8 mouse cellular contexts compared by ENCODE assay signal in genomic region chr5:142879318-142880175, GRCm38 (mm10). TPM values are rescaled to one million over a fixed set of nuclear protein-coding genes. Genes with fewer than 3 reads are reported as not detected.
A peak's percentile ranks its signal among the peaks of the same experiment; 100 is the strongest.
DNase-seq lines count a peak whose midpoint lies in the region; ATAC-seq lines count a peak whose summit lies in the region.

No protein-coding gene starts in this region.

- no peak overlapping the region for H3K27ac ChIP-seq in limb, embryonic 11.5 days (replicated peaks; ENCODE audit: low read depth, low read length)
- H3K27ac ChIP-seq in midbrain, embryonic 14.5 days (replicated peaks; ENCODE audit: low read depth, low read length), result no peak overlapping the region

- H3K4me2 ChIP-seq in limb, embryonic 11.5 days (ENCODE audit: low read depth, severe bottlenecking), result no peak overlapping the region
- H3K4me2 ChIP-seq in midbrain, embryonic 14.5 days (ENCODE audit: low read length), result no peak overlapping the region

- WGBS in limb, embryonic 11.5 days, result 70% methylated on average over 8 of the region's 8 CpGs
- 71% methylated on average over 8 of the region's 8 CpGs for WGBS in midbrain, embryonic 14.5 days

- H3K36me3 ChIP-seq in limb, embryonic 11.5 days (ENCODE audit: control insufficient read depth, insufficient read depth, low read length), result peaks cover 9% of the 10 kb centered on the region; the same call in 1 of the 2 replicates
- peaks cover 49% of the 10 kb centered on the region for H3K36me3 ChIP-seq in midbrain, embryonic 14.5 days (ENCODE audit: control insufficient read depth, insufficient read depth, low read length)

- 0 out of 2 replicates have a peak, but pooled peaks cover 7% of the 10 kb centered on the region for H3K4me1 ChIP-seq in limb, embryonic 11.5 days (ENCODE audit: control insufficient read depth, insufficient read depth, low read length)
- H3K4me1 ChIP-seq in midbrain, embryonic 14.5 days (ENCODE audit: control insufficient read depth, insufficient read depth, low read length), result peaks cover 6% of the 10 kb centered on the region

- DNase-seq in urinary bladder, postnatal 14 days (ENCODE audit: low spot score), result peak; percentile 86
- no peak for DNase-seq in urinary bladder, postnatal 10 days (ENCODE audit: low spot score)
- DNase-seq in embryo, embryonic 10 days (ENCODE audit: low spot score), result peak; percentile 94
- DNase-seq in gastrocnemius, postnatal 36 days, result peak; percentile 59 to 78
- DNase-seq in kidney, adult 11 months, result peak; percentile 68
- DNase-seq in limb, embryonic 11.5 days (ENCODE audit: low spot score), result peak; percentile 87
- DNase-seq in midbrain, embryonic 14.5 days, result peak; percentile 96
- peak; percentile 71 to 89 for DNase-seq in spleen, postnatal 10 days (ENCODE audit: low spot score in 2 of 2)

- H3K9ac ChIP-seq in limb, embryonic 11.5 days (ENCODE audit: low read length), result no peak overlapping the region
- 0 out of 2 replicates have a peak overlapping the region, but pooled peaks have one; percentile 9 for H3K9ac ChIP-seq in midbrain, embryonic 14.5 days (replicated peaks; ENCODE audit: low read length)

- intact Hi-C loops in gastrocnemius, postnatal 36 days (cut with DNase I), result loop anchor here (1.0 to 5.0 kb wide), 5 partner anchors 53 to 187 kb away; no protein-coding TSS in a partner anchor

- no peaks in the 10 kb centered on the region for H3K27me3 ChIP-seq in limb, embryonic 11.5 days (ENCODE audit: control insufficient read depth, insufficient read depth, low read length)
- no peaks in the 10 kb centered on the region for H3K27me3 ChIP-seq in midbrain, embryonic 14.5 days (ENCODE audit: control insufficient read depth, insufficient read depth, low read length)

- H3K4me3 ChIP-seq in limb, embryonic 11.5 days (ENCODE audit: low read depth, low read length), result no peak overlapping the region
- no peak overlapping the region for H3K4me3 ChIP-seq in midbrain, embryonic 14.5 days (replicated peaks; ENCODE audit: low read depth, low read length)

- H3K9me3 ChIP-seq in limb, embryonic 11.5 days (ENCODE audit: control insufficient read depth, low read length), result no peaks in the 10 kb centered on the region
- H3K9me3 ChIP-seq in midbrain, embryonic 14.5 days (ENCODE audit: control insufficient read depth, low read length), result no peaks in the 10 kb centered on the region

- peak; percentile 53; the same call in 1 of the 2 replicates for ATAC-seq in limb, embryonic 11.5 days (ENCODE audit: insufficient number of reproducible peaks, low FRiP score, low TSS enrichment, low read depth)
- peak; percentile 49; the same call in 1 of the 2 replicates for ATAC-seq in midbrain, embryonic 14.5 days (ENCODE audit: low FRiP score, low TSS enrichment)

RNA-seq across cellular contexts. Expression of gene Fbxl18, which starts 15.7 kb away (rescaled TPM):
- 1 to 10 TPM; 5.7 to 6.0 TPM for total RNA-seq in gastrocnemius, postnatal 36 days (2021)
- 10.2 and 11.1 TPM in 2 replicates for polyA plus RNA-seq in limb, embryonic 11.5 days (2014; fragmentation: Nextera tagmentation; extraction: Ambion mirVana)
- 28.6 and 28.8 TPM in 2 replicates for polyA plus RNA-seq in midbrain, embryonic 14.5 days (2014; fragmentation: Nextera tagmentation; extraction: Ambion mirVana)

RNA-seq across cellular contexts. Expression of gene Actb, which starts 27.0 kb away (rescaled TPM):
- total RNA-seq in gastrocnemius, postnatal 36 days (2021), result 100 to 1,000 TPM; 427 to 440 TPM
- 16,455 and 16,911 TPM in 2 replicates for polyA plus RNA-seq in limb, embryonic 11.5 days (2014; fragmentation: Nextera tagmentation; extraction: Ambion mirVana)
- polyA plus RNA-seq in midbrain, embryonic 14.5 days (2014; fragmentation: Nextera tagmentation; extraction: Ambion mirVana), result 16,375 and 16,992 TPM in 2 replicates
